Mouse (Mus musculus) cerebellum, adult 2 months (tissue): ENCODE results near the gene Hectd3. TPM values are rescaled to one million over a fixed set of nuclear protein-coding genes. Genes with fewer than 3 reads are reported as not detected.
A peak's percentile ranks its signal among the peaks of the same experiment; 100 is the strongest.

Source experiments
- DNase-seq, 2 experiments: peaks; one replicate each; pipeline ENCODE4 v3.0.0; 2021
- H3K27ac ChIP-seq: fragments of 200-500 bp; 2 replicates; pipeline ENCODE4 v1.5.1; 2012; ENCODE audit warnings: low read length, control low read depth, inconsistent platforms; ENCODE audit not compliant: insufficient read depth
- H3K27me3 ChIP-seq: fragments of 200-500 bp; 2 replicates; pipeline ENCODE4 v1.6.1; 2012; ENCODE audit warnings: inconsistent platforms, mild to moderate bottlenecking, low read length, moderate library complexity; ENCODE audit not compliant: control insufficient read depth, insufficient read depth
- H3K4me1 ChIP-seq: fragments of 200-500 bp; 2 replicates; pipeline ENCODE4 v1.6.1; 2011; ENCODE audit warnings: low read length; ENCODE audit not compliant: control insufficient read depth, insufficient read depth
- H3K4me3 ChIP-seq: fragments of 200-500 bp; replicated peaks from 2 replicates; pipeline ENCODE3; 2011; ENCODE audit warnings: mild to moderate bottlenecking, low read depth, low read length, control low read depth; ENCODE audit not compliant: insufficient read depth
- CTCF ChIP-seq: fragments of 200-500 bp; IDR thresholded peaks from 2 replicates; pipeline ENCODE4 v1.5.1; 2011; ENCODE audit warnings: low read depth, mild to moderate bottlenecking, control low read depth, low read length, moderate library complexity, borderline replicate concordance; ENCODE audit not compliant: insufficient read depth
- POLR2A ChIP-seq: fragments of 200-500 bp; IDR thresholded peaks from 2 replicates; pipeline ENCODE4 v1.6.1; 2011; ENCODE audit warnings: low read length, control low read depth, borderline replicate concordance; ENCODE audit not compliant: insufficient read depth
- WGBS: fragments of 180-500 bp; shearing (Covaris S2); methylation state at CpG from one replicate; pipeline ENCODE4 v1.1.7; 2018; 5-methylcytosine and 5-hydroxymethylcytosine counted together
- polyA plus RNA-seq: library from polyadenylated mRNA; depleted of rRNA; stranded (reverse); fragments of >200 nt; gene quantifications from 2 replicates; pipeline ENCODE4 v1.2.3, GENCODE M21; 2012; rRNA removed

The Hectd3 gene
- 69.5 and 73.1 TPM in 2 replicates for polyA plus RNA-seq

DNA sequence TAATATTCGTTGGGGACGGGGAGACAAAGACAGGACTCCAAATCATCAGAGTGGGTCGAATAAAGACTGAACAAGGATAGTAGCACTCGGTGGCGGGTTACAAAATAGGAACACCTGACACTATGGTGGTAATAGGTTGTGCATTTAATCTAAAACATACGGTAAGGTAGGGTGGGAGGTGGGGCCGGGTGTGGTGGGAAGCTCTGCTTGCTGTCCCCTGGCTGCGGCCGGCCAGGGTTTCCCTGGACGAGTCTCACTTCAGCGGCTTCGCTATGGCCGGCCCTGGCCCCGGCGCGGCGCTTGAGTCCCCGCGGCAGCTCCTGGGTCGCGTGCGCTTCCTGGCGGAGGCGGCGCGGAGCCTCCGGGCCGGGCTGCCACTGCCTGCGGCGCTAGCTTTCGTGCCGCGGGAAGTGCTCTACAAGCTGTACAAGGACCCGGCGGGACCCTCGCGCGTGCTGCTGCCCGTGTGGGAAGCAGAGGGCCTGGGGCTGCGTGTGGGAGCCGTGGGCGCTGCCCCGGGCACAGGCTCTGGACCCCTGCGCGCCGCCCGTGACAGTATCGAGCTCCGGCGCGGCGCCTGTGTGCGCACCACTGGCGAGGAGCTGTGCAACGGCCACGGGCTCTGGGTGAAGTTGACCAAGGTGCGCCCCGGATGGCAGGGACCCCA lies at the start of gene Hectd3:
Hectd3 (plus strand) TSS at position 187 of the 667 bp plus-strand sequence.
- H3K4me3 ChIP-seq, result peak within 1 kb of the TSS; percentile 90
- peaks cover 22% of the 10 kb centered on the region for H3K4me1 ChIP-seq
- no peaks in the 10 kb centered on the region for H3K27me3 ChIP-seq
- peak; percentile 70 to 74 for DNase-seq
- WGBS, result under 1% methylated on average over 58 of the region's 58 CpGs
- TF ChIP-seq CTCF, result no peak
- peak; percentile 52; the same call in 1 of the 2 replicates for TF ChIP-seq POLR2A
- peak within 1 kb of the TSS; percentile 64 for H3K27ac ChIP-seq

DNA sequence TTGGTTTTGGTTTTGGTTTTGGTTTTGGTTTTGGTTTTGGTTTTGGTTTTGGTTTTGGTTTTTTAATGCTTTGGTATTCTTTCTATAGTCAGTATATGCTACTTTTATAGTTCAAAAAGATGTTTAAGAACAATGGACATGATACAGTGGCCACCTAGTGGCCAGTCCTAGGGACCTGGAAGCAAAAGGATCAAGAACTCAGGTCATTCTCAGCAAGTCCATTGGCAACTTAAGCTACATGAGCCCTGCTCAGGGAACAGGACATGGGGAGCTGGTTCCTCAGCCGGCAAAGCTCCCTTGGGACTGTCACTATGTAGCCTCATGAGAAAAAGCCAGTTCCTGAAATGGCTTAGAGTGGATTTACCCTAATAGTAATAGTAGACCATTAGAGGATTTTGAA lies 43.5 kb upstream of the Hectd3 start:
- Histone ChIP-seq H3K4me1 (no peaks in the 10 kb centered on the region), H3K27me3 (no peaks in the 10 kb centered on the region), H3K27ac (no peak overlapping the region), H3K4me3 (no peak overlapping the region)
- no peak for DNase-seq
- WGBS, result 30% methylated on average over 1 of the region's 1 CpGs
- TF ChIP-seq CTCF, result peak; percentile 41; the same call in 1 of the 2 replicates
- TF ChIP-seq POLR2A, result no peak

DNA sequence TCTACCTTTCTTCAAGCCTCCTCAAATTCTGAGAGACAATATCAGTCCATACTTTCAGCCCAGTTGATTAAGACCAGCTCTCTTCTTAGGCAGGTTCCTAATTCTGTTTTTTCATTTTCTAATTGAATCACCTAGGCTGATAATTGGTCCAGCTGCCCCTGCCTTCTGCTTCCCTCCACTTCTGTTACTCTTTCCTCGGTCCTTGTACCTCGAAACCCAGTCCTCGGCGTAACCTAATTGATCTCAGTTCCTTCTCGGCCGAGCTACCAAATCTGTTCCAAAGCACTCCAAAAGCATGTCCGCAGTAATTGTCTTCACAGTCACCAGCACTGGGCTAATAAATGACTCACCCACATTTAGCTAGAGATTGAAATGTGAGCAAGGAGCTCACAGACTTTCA lies 40.2 kb upstream of the Hectd3 start:
- DNase-seq, result no peak
- Histone ChIP-seq H3K4me3 (no peak overlapping the region), H3K27ac (no peak overlapping the region), H3K4me1 (no peaks in the 10 kb centered on the region), H3K27me3 (no peaks in the 10 kb centered on the region)
- TF ChIP-seq CTCF, result no peak
- no peak for TF ChIP-seq POLR2A
- WGBS, result 84% methylated on average over 7 of the region's 7 CpGs

DNA sequence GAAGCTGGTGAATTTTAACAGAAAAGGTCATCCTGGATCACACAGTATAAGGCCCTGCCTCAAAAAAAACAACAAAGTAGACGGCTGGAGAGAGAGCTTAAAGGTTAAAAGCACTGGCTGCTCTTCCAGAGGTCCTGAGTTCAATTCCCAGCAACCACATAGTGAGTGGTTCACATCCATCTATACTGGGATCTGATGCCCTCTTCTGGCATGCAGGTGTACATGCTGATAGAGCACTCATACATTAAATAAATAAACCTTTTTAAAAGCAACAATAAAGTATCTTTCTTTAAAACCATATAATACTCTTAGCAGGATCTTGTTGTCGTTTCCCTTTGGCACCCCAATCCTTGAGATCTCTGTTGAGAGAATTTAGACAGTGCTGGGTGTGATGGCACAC lies 18.6 kb upstream of the Hectd3 start:
- TF ChIP-seq POLR2A (no peak), CTCF (no peak)
- 77% methylated on average over 2 of the region's 2 CpGs for WGBS

DNA sequence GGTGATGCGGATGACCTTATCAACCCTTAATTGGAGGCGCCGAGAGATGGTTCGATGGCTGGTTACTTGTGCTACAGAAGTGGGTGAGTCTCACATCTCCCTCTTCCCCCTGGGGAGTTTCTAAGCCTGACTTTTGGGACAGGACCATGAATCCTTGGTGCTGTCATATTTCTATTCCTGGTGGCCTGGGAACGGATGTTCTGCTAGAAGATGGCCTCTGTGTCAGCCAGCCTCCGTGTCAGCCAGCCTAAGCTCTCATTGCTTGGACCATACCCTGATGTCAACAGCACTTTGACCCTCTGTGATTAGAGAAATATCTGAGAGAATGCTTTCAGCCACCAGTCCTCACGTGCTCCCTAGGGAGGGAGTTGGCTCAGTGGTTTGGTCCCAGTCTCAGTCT lies 9.4 kb upstream of the Hectd3 start:
- no peak for DNase-seq
- Histone ChIP-seq H3K27ac (no peak overlapping the region), H3K27me3 (no peaks in the 10 kb centered on the region), H3K4me3 (no peak overlapping the region), H3K4me1 (peaks cover 9% of the 10 kb centered on the region)
- TF ChIP-seq CTCF, result no peak
- no peak for TF ChIP-seq POLR2A
- WGBS, result 92% methylated on average over 7 of the region's 7 CpGs

More for the DNA sequence above, 18.6 kb upstream of the Hectd3 start:
- Histone ChIP-seq H3K27me3 (no peaks in the 10 kb centered on the region), H3K27ac (no peak overlapping the region), H3K4me3 (no peak overlapping the region), H3K4me1 (no peaks in the 10 kb centered on the region)
- DNase-seq, result no peak

DNA sequence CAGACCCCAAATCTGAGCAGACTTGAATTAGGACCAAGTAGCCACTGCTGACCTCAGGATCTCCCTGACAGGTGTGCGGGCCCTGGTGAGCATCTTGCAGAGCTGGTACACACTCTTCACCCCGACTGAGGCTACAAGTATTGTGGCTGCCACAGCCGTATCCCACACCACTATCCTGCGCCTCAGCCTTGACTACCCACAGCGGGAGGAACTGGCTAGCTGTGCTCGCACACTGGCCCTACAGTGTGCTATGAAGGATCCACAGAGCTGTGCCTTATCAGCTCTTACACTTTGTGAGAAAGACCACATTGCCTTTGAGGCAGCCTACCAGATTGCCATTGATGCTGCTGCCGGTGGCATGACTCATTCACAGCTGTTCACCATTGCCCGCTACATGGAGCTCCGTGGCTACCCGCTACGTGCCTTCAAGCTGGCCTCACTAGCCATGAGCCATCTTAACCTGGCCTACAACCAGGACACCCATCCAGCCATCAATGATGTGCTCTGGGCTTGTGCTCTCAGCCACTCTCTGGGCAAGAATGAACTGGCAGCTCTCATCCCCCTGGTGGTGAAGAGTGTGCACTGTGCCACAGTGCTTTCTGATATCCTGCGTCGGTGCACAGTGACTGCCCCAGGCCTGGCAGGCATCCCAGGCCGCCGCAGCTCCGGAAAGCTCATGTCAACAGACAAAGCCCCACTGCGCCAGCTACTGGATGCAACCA lies 8.6 kb upstream of the Hectd3 start:
- WGBS, result 33% methylated on average over 17 of the region's 17 CpGs
- Histone ChIP-seq H3K4me3 (no peak overlapping the region), H3K27me3 (no peaks in the 10 kb centered on the region), H3K4me1 (peaks cover 15% of the 10 kb centered on the region), H3K27ac (no peak overlapping the region)
- peak; percentile 79 to 82 for DNase-seq
- TF ChIP-seq POLR2A (no peak), CTCF (peak; percentile 79)

DNA sequence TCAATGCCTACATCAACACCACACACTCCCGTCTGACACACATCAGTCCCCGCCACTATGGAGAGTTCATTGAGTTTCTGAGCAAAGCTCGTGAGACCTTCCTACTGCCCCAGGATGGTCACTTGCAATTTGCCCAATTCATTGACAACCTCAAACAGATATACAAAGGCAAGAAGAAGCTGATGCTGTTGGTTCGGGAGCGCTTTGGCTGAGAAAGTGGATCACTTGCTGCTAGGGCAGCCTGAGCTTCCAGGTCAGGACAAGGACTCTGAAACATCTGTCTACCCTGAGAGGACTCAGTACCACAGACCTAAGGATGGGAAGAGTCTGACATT lies 8.0 kb upstream of the Hectd3 start:
- no peak overlapping the region for H3K27ac ChIP-seq
- no peak for DNase-seq
- no peak overlapping the region for H3K4me3 ChIP-seq
- H3K4me1 ChIP-seq, result peaks cover 16% of the 10 kb centered on the region
- 58% methylated on average over 5 of the region's 5 CpGs for WGBS
- H3K27me3 ChIP-seq, result no peaks in the 10 kb centered on the region
- TF ChIP-seq CTCF, result no peak
- TF ChIP-seq POLR2A, result no peak

DNA sequence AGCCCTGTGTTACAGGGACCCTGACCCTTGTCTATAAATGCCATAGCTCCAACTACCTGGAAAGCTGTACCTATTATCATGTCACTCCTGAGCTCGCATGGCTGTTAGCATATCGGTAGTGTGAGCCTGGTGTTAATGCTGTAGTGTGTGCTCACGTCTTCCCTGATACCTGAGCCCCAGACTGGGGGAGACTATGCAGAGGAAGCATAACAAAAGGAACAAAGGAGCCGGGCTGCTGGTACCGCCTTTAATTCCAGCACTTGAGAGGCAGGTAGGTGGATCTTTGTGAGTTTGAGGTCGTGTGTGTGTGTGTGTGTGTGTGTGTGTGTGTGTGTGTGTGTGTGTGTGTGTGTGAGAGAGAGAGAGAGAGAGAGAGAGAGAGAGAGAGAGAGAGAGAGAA lies 5.4 kb upstream of the Hectd3 start:
- no peak overlapping the region for H3K27ac ChIP-seq
- H3K27me3 ChIP-seq, result no peaks in the 10 kb centered on the region
- DNase-seq, result no peak
- H3K4me3 ChIP-seq, result no peak overlapping the region
- 75% methylated on average over 6 of the region's 6 CpGs for WGBS
- TF ChIP-seq CTCF (no peak), POLR2A (no peak)
- peaks cover 21% of the 10 kb centered on the region for H3K4me1 ChIP-seq
